Mouse (Mus musculus): ENCODE measurements around the gene Scn10a.

DNA sequence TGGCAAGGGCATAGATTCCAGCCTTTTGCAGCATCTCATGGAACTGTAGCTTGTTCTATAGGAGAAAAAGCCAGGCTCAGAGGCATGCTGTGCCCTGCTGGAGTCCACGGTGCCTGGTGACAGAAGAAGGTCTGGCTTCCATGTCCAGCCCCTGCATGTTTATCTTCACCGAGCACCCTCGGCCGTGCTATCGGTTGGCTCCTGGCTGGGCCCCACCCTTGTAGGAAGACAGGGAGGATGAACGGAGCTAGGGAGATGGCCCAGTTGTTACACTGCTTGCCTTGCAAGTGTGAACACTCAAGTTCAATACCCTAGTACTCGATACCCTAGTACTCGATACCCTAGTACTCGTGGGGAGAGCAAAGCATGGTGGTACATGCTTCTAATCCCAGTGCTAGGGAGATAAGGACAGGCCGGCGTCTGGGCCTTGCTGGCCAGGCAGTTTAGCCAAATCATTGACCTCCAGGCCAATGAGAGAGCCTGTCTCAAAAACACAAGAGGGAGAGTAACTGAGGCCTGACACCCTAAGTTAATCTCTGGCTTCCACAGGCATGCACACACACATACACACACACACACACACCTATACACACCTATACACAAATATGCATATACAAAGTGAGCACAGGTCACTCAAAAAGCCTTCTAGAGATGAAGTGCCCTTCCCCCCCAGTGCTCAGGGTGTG is 9.4 kb upstream of the Scn10a start:
- no peak for TF ChIP-seq CTCF (IDR thresholded peaks at IDR 0.05)
- TF ChIP-seq EP300 (IDR thresholded peaks at IDR 0.05): no peak
